Mouse (Mus musculus) frontal cortex, postnatal 10 days (tissue): ENCODE results near the gene Nme8.
A peak's percentile ranks its signal among the peaks of the same experiment; 100 is the strongest.

Experiments
- DNase-seq, 2 experiments: peaks; one replicate each; pipeline ENCODE4 v3.0.0; 2022; ENCODE audit warnings: low spot score in 2 of 2, mixed read lengths in 1 of 2

Nme8 gene

GRCm38 (mm10) chr13:19640203-19640851, 57.3 kb downstream of the Nme8 start:
- no peak for DNase-seq

GRCm38 (mm10) chr13:19636131-19636530, 61.5 kb downstream of the Nme8 start:
- DNase-seq, result no peak

DNA sequence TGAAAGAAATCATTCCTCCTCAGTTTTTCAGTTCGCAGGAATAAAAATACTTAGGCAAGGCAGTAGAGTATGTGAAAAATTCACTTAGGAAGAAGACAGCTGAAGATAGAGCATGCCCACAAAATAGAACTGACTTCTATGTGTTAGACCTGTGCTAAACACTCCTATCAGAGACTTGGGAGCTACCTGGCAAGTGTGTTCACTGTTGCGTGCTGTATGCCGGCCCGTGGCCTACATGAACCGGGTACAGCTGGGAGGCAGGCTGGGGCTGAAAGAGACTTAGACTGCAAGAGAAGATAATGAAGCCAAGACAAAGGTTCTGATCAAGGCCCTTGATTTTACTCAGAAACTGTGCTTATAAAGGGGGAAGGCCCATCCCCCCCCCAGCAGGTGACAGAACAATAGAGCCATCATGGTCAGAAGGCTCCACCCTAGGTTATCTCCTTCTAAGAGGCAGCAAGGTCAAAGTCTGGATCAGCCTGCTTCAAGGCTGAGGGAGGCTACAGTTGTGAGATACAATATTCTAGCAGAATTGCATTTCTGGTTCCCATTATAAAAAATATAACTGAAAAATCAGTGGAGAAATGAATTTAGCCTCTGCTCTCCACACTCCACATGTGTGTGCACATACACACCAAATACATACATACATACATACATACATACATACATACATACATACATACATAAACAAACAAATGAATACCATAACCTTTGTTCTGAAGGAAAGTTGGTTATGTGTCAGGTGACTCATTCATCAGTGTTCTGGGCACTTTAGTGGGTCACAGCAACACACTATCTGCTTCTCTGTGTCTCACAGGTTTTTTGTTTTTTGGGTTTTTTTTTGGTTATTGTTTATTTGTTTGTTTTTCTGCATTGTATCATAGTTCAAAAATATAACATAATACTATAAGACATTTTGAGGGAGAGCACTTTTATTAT, 66.6 kb downstream of the Nme8 start:
- no peak for DNase-seq

GRCm38 (mm10) chr13:19626473-19626872, 71.1 kb downstream of the Nme8 start:
- no peak for DNase-seq

DNA sequence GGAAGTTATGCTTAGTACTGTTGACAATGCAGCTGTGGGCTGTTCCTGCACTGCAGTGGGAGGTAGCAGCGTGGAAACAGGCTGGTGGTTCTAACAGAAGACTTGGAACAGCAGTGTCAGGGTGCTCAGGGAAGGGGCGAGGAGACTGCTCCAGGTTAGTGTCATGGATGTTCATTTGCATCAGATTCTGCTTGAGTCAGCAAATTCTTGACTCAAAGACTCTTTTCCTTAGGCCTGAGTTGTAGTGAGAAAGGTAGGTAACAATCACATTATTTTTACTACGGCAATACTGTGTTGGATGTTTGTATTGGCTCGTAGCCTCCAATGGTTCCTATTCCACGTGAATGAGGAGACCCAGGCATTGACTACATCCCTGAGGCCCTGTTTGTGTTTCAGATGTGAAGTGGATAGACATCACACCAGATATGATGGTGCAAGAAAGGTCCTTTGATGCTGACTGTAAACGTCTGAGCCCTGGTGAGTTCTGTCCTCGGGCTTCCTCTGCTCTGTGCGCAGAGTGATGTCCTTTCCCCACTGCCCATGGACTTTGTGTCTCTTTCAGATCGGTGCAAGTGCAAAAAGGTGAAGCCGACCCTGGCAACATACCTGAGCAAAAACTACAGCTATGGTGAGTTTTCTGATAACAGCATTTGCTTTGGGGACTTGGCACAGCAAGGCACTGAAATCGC, 72.8 kb downstream of the Nme8 start:
- no peak for DNase-seq

DNA sequence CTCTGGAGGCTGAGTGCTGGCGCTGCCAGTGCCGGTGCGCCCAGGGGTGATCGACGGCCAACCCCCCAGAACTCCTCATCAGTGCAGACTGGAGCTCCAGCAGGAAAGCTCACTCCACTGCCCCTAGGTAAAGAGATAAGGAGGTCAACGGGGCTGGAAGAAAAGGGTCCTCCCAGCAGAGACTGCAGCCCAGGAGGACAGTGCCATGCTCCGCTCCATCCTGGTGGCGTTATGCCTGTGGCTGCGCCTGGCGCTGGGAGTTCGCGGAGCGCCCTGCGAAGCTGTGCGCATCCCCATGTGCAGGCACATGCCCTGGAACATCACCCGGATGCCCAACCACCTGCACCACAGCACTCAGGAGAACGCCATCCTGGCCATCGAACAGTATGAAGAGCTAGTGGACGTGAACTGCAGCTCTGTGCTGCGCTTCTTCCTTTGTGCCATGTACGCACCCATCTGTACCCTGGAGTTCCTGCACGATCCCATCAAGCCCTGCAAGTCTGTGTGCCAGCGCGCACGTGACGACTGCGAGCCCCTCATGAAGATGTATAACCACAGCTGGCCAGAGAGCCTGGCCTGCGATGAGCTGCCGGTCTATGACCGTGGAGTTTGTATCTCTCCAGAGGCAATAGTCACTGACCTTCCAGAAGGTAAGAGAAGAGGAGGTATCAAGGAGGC, 74.2 kb downstream of the Nme8 start:
- no peak for DNase-seq

DNA sequence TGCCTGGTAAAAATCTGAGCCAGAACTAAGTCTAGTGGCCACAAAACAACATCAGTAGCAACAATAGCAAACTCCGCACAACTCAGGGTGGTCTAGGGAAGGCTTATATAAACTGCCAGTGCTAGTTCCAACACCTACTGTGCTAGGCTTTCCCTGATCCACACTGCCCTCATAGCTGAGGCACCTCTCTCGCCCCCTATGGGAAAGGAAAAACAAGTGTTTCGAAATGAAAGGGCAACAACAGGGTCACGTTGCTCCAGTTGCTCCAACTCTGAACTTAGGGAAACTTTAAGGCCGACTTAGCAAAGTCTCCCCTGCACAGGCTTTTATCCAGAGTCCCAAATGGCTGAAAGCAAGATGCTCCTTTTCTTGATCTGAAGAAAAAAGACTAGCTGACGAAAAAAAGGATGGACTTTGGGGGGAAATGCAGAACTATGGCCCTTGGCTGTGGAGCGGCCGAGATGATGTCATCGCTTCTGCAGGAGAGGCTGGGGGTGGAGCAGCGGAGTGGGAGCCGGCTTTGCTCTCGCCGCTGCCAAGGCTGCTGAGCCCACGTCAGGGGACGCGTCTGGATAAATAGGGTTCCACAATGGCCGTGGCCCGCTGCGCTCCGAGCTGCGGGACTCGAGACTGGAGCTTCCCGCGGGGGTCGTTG, 74.9 kb downstream of the Nme8 start, which contains the start of gene Sfrp4:
Gene Sfrp4, plus strand, starts transcription at position 532 of the 655 bp plus-strand sequence.
- peak in 1 of 2 experiments; percentile 43 for DNase-seq

DNA sequence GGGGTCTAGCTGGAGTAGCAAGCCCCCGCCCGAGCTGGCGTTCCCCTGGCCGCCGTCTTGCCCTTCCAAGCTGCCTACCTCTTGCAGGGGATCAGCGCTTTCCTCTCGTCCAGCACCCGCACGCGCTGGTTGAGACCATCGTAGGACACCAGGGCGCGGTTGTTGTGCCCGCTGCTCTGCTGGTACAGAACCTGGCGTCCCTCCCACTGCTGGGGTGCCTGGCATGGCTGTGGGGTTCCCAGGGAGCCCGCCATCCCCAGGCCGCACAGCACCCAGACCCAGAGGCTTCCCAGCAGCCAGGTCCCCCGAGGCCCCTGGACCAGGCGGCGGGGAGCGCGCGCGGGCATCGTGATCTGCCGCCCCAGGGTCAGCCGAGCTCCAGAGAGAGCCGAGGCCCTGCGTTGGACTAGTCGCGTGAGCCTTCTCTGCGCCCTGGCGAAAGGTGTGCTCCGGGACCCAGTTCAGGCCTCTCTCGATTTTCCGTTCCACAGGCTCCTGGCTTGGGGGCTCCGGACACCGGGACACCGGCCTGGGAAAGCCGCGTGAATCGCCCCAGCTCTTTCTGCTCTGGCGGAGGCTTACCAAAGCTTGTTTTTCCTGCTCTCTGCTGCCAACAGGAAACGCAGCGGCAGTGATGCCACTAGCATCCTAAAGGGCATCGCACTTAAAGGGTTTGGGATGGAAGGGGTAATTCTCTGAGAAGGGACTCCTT, 78.2 kb downstream of the Nme8 start, which contains the start of gene Epdr1:
Gene Epdr1, minus strand, starts transcription at position 712 of the 712 bp plus-strand sequence.
- DNase-seq, result peak; percentile 41 to 73

GRCm38 (mm10) chr13:19618841-19619215, 78.8 kb downstream of the Nme8 start:
- DNase-seq, result no peak

- DNase-seq, result no peak
These were observed 79.5 kb downstream of the Nme8 start for GRCm38 (mm10) chr13:19618081-19618480.

- DNase-seq, result no peak
These were observed 83.3 kb downstream of the Nme8 start for GRCm38 (mm10) chr13:19614311-19614710.

- no peak for DNase-seq
These were observed 84.2 kb downstream of the Nme8 start for GRCm38 (mm10) chr13:19613426-19613825.

DNA sequence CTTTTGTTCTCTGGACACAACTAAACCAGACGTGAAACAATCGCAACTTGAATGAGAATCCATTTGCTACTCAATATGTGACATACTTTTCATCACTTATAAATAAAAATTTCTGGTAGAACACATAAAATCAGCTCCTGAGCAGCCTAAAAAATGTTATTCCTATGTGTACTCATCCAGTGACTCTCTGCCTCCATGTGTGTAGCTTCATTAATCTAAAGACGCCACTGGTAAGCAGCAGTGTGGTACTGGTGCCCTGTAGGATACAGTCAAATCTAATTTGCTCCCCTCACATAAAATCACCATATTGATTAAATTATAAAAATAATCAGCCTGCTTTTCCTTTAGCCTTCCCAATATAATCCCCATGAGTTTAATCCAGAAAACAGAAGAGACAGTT, 84.6 kb downstream of the Nme8 start:
- no peak for DNase-seq

GRCm38 (mm10) chr13:19612348-19612747, 85.2 kb downstream of the Nme8 start:
- no peak for DNase-seq

- no peak for DNase-seq
These were observed 89.5 kb downstream of the Nme8 start for GRCm38 (mm10) chr13:19608120-19608519.

- DNase-seq, result no peak
These were observed 92.7 kb downstream of the Nme8 start for GRCm38 (mm10) chr13:19604916-19605315.

DNA sequence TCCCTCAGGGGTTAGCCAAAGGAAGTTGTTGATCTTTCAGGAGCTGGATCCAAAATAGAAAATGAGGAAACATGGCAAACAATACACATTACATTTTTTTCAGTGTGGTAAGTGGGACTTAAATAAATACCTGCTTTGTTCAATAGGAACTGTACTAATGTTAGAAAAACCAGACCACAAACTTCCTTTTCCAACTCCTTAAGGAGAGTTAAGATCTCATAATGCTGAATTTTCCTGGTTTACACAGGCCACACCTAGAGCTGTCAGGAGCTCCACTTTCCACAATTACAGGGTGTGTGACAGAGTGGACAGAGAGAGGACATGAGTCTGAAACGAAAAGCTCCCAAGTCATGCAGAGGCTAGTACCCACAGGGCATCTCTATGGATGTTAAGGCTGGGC, 93.9 kb downstream of the Nme8 start:
- DNase-seq, result no peak

DNA sequence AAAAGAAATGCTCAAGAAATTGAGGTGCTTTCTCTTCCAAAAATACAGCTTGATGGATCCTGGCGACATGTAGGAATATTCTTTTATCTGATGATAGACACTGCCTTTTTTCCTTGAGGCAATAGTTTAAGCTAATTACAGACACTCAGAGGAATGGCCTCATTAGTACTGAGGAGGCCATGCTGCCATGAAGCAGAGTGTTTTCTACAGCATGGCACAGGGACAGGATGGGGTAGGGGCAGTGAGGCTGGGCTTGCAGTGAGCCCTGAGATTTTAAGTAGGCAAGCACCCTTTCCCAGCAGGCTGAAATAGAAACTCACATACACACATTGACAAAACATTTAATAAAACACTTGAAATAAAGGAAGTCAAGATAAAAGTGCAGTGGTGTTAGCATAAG, 95.1 kb downstream of the Nme8 start:
- no peak for DNase-seq

- no peak for DNase-seq
These were observed 98.4 kb downstream of the Nme8 start for GRCm38 (mm10) chr13:19599242-19599641.

DNA sequence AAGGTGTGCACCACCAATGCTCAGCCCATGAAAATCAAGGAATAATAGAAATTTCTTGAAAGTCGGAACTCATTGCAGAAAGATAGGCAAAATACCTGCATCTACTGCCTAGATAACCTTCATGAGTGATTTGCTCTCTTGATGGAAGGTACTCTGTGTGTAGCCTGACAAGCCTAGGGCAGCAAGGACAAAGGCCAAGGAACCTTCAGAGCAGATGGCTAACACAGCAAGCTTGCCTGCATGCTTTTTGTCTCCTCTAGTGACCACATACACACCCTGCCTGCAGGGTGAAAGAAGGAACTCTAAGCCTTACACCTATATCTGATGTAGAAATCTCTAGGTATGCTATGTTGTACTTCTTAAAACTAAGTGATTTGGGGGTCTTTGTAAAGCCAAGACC, 102.5 kb downstream of the Nme8 start:
- DNase-seq, result no peak
